Mouse (Mus musculus) CH12.LX (cell line): ENCODE measurements at regions not wholly inside any gene's neighbourhood (a gene's known extent, or its start where the extent isn't known, plus 50 kb on each side); places are given as distances from the start of the nearest gene placed in this dataset.

ENCODE experiments used
- DNase-seq: peaks from one replicate; pipeline ENCODE4 v3.0.0-alpha.2; 2013; ENCODE audit errors: extremely low read depth
- H3K27ac ChIP-seq: 2 replicates; pipeline ENCODE4 v1.5.1; 2012; ENCODE audit warnings: low read depth, mild to moderate bottlenecking, control low read depth, moderate library complexity; ENCODE audit not compliant: insufficient read depth
- H3K27me3 ChIP-seq: replicated peaks from 2 replicates; pipeline ENCODE3; 2012; ENCODE audit warnings: inconsistent platforms
- H3K36me3 ChIP-seq, 2 experiments: replicated peaks in 1 of 2; 2 replicates each; pipeline versions ENCODE3 to v1.6.1; 2012; ENCODE audit warnings: inconsistent platforms in 1 of 2, low read length in 1 of 2, mild to moderate bottlenecking in 1 of 2, mixed read lengths in 1 of 2, moderate library complexity in 1 of 2; ENCODE audit not compliant: control insufficient read depth in 1 of 2, insufficient read depth in 1 of 2
- H3K4me1 ChIP-seq, 2 experiments: 2 replicates each; pipeline ENCODE4 v1.6.1; 2012; ENCODE audit warnings: inconsistent platforms in 1 of 2, moderate library complexity in 1 of 2; ENCODE audit not compliant: insufficient read depth in 2 of 2, control insufficient read depth in 1 of 2
- H3K4me2 ChIP-seq: 2 replicates; pipeline ENCODE4 v1.6.1; 2012; ENCODE audit warnings: low read depth, mild to moderate bottlenecking, control low read depth; ENCODE audit not compliant: poor library complexity, insufficient read depth, severe bottlenecking
- H3K4me3 ChIP-seq, 3 experiments: fragments of 150-350 bp in 1 of 3; sonication (generic) in 1 of 3; replicated peaks in 1 of 3; 2 replicates each; pipeline versions ENCODE3 to v1.5.1; 2011 to 2012; ENCODE audit warnings: low read depth in 2 of 3, low read length in 2 of 3, mild to moderate bottlenecking in 2 of 3, moderate library complexity in 2 of 3, control low read depth in 1 of 3, improper control_type of control experiment in 1 of 3, inconsistent platforms in 1 of 3, mixed read lengths in 1 of 3; ENCODE audit not compliant: poor library complexity in 1 of 3
- H3K79me2 ChIP-seq: replicated peaks from 2 replicates; pipeline ENCODE4 v1.6.1; 2012; ENCODE audit warnings: mild to moderate bottlenecking, moderate library complexity; ENCODE audit not compliant: control insufficient read depth, poor library complexity, insufficient read depth, severe bottlenecking; ENCODE audit errors: extremely low read depth
- H3K9ac ChIP-seq: 2 replicates; pipeline ENCODE4 v1.6.1; 2012; ENCODE audit warnings: low read depth, mild to moderate bottlenecking, control low read depth, moderate library complexity; ENCODE audit not compliant: insufficient read depth
- H3K9me3 ChIP-seq: replicated peaks from 2 replicates; pipeline ENCODE3; 2012; ENCODE audit warnings: low read length, inconsistent platforms, mixed read lengths
- BHLHE40 ChIP-seq: IDR thresholded peaks from 2 replicates; pipeline ENCODE4 v1.6.1; 2011; ENCODE audit warnings: mild to moderate bottlenecking, low read depth, low read length, improper control_type of control experiment
- CHD1 ChIP-seq: IDR thresholded peaks from 2 replicates; pipeline ENCODE4 v1.6.1; 2012; ENCODE audit warnings: low read depth, low read length, improper control_type of control experiment, inconsistent platforms
- EP300 ChIP-seq: IDR thresholded peaks from 2 replicates; pipeline ENCODE4 v1.6.1; 2011; ENCODE audit warnings: low read length, improper control_type of control experiment
- ETS1 ChIP-seq: conservative IDR thresholded peaks from 2 replicates; pipeline ENCODE4 v1.6.1; 2012; ENCODE audit warnings: low read depth, mild to moderate bottlenecking, inconsistent platforms, low read length, improper control_type of control experiment, moderate library complexity
- JUND ChIP-seq: conservative IDR thresholded peaks from 2 replicates; pipeline ENCODE4 v1.6.1; 2011; ENCODE audit warnings: low read depth, low read length, improper control_type of control experiment
- KAT2A ChIP-seq: IDR thresholded peaks from 2 replicates; pipeline ENCODE4 v1.6.1; 2012; ENCODE audit warnings: low read length, improper control_type of control experiment, inconsistent platforms; ENCODE audit not compliant: insufficient replicate concordance
- MAFK ChIP-seq: IDR thresholded peaks from 2 replicates; pipeline ENCODE4 v1.6.1; 2011; ENCODE audit warnings: low read length, improper control_type of control experiment; ENCODE audit not compliant: insufficient replicate concordance
- MAX ChIP-seq: IDR thresholded peaks from 2 replicates; pipeline ENCODE4 v1.6.1; 2011; ENCODE audit warnings: low read length, improper control_type of control experiment
- MEF2A ChIP-seq: IDR thresholded peaks from 2 replicates; pipeline ENCODE4 v1.6.1; 2014; ENCODE audit warnings: low read depth, mild to moderate bottlenecking, inconsistent platforms, low read length, improper control_type of control experiment, borderline replicate concordance
- MYC ChIP-seq: IDR thresholded peaks from 2 replicates; pipeline ENCODE4 v1.6.1; 2011; ENCODE audit warnings: low read depth, mild to moderate bottlenecking, improper control_type of control experiment, low read length
- NELFE ChIP-seq: IDR thresholded peaks from 2 replicates; pipeline ENCODE4 v1.6.1; 2011; ENCODE audit warnings: low read depth, low read length, improper control_type of control experiment
- NRF1 ChIP-seq: IDR thresholded peaks from 2 replicates; pipeline ENCODE4 v1.6.1; 2014; ENCODE audit warnings: low read depth, mild to moderate bottlenecking, inconsistent platforms, low read length, improper control_type of control experiment, moderate library complexity
- PAX5 ChIP-seq: IDR thresholded peaks from 2 replicates; pipeline ENCODE4 v1.6.1; 2012; ENCODE audit warnings: low read length, inconsistent platforms, mixed read lengths
- POLR2A ChIP-seq: IDR thresholded peaks from 2 replicates; pipeline ENCODE4 v1.6.1; 2011; ENCODE audit warnings: low read depth, mild to moderate bottlenecking, improper control_type of control experiment, low read length
- RCOR1 ChIP-seq: conservative IDR thresholded peaks from 2 replicates; pipeline ENCODE4 v1.6.1; 2012; ENCODE audit warnings: low read depth, mild to moderate bottlenecking, inconsistent platforms, low read length, improper control_type of control experiment
- SMC3 ChIP-seq: IDR thresholded peaks from 2 replicates; pipeline ENCODE4 v1.6.1; 2011; ENCODE audit warnings: low read depth, low read length, improper control_type of control experiment
- USF2 ChIP-seq: conservative IDR thresholded peaks from 2 replicates; pipeline ENCODE4 v1.6.1; 2011; ENCODE audit warnings: low read depth, low read length, improper control_type of control experiment
- ZC3H11A ChIP-seq: IDR thresholded peaks from 2 replicates; pipeline ENCODE4 v1.6.1; 2012; ENCODE audit warnings: low read depth, mild to moderate bottlenecking, inconsistent platforms, low read length, improper control_type of control experiment
- ZNF384 ChIP-seq: IDR thresholded peaks from 2 replicates; pipeline ENCODE4 v1.6.1; 2012; ENCODE audit warnings: low read depth, low read length, improper control_type of control experiment, inconsistent platforms
- dilution Hi-C: fragments of 300-500 bp; cut with MboI; formaldehyde crosslinking; loops from 2 replicates; pipeline ENCODE4 v1.14.3; 2020; ENCODE audit warnings: low sequenced_read_pairs; ENCODE audit not compliant: extremely low pct_unique_long_range_greater_than_20kb, extremely low pct_ligation_motif_present
- in situ Hi-C: fragments of 300-500 bp; cut with MboI; formaldehyde crosslinking; loops from 3 replicates; pipeline ENCODE4 v1.14.3; 2019; ENCODE audit warnings: low sequenced_read_pairs, low pct_ligation_motif_present, low pct_unique_long_range_greater_than_20kb, mixed read lengths

GRCm38 (mm10) chr7:113151499-113151898 lies 55.8 kb upstream of the Arntl start:
- Histone ChIP-seq H3K79me2 (no peaks in the 10 kb centered on the region), H3K4me3 (no peak overlapping the region), H3K4me1 (peaks cover 8 to 24% of the 10 kb centered on the region in 2 experiments; a peak in 3 of 4 replicates), H3K27ac (no peak overlapping the region), H3K27me3 (peaks cover 2% of the 10 kb centered on the region)
- dilution Hi-C loops (no loop called here), in situ Hi-C loops (no loop called here)
- TF ChIP-seq MAFK (0 out of 2 replicates have a peak, but pooled peaks have one; percentile 18), ZC3H11A (no peak), JUND (no peak), USF2 (no peak), ETS1 (no peak)
- TF ChIP-seq, all 38 proteins: peak for 1
- Histone ChIP-seq H3K4me2 (no peak overlapping the region), H3K36me3 (no peaks in the 10 kb centered on the region), H3K9me3 (no peaks in the 10 kb centered on the region), H3K9ac (no peak overlapping the region)
- DNase-seq, result no peak

GRCm38 (mm10) chr7:113153386-113153785 lies 53.9 kb upstream of the Arntl start:
- H3K36me3 ChIP-seq, result no peaks in the 10 kb centered on the region
- no peak for DNase-seq
- H3K9me3 ChIP-seq, result no peaks in the 10 kb centered on the region
- H3K27ac ChIP-seq, result no peak overlapping the region
- H3K4me3 ChIP-seq, result no peak overlapping the region
- in situ Hi-C loops, result no loop called here
- no peak for TF ChIP-seq BHLHE40
- no peak for TF ChIP-seq MAFK
- no peak for TF ChIP-seq RCOR1
- no peak for TF ChIP-seq MYC
- TF ChIP-seq KAT2A, result no peak
- no peak for TF ChIP-seq SMC3
- TF ChIP-seq EP300, result no peak
- no peak for TF ChIP-seq NELFE
- no peak for TF ChIP-seq MEF2A
- no peak for TF ChIP-seq ETS1
- peaks cover 2 to 8% of the 10 kb centered on the region in 2 experiments; a peak in 2 of 4 replicates for H3K4me1 ChIP-seq
- H3K27me3 ChIP-seq, result peaks cover 2% of the 10 kb centered on the region
- no peaks in the 10 kb centered on the region for H3K79me2 ChIP-seq
- H3K4me2 ChIP-seq, result no peak overlapping the region
- no peak overlapping the region for H3K9ac ChIP-seq
- dilution Hi-C loops, result no loop called here

- H3K4me2 ChIP-seq, result no peak overlapping the region
- no peaks in the 10 kb centered on the region for H3K9me3 ChIP-seq
- in situ Hi-C loops (no loop called here), dilution Hi-C loops (no loop called here)
- H3K9ac ChIP-seq, result no peak overlapping the region
- no peak overlapping the region for H3K4me3 ChIP-seq
- peaks cover 2% of the 10 kb centered on the region for H3K27me3 ChIP-seq
- H3K4me1 ChIP-seq, result peaks cover 0 to 1% of the 10 kb centered on the region in 2 experiments; a peak in 2 of 4 replicates
- no peaks in the 10 kb centered on the region for H3K36me3 ChIP-seq
- no peak for TF ChIP-seq ZNF384
- TF ChIP-seq MAX, result no peak
- no peak for TF ChIP-seq CHD1
- no peak for TF ChIP-seq ETS1
- no peak for TF ChIP-seq NRF1
- no peak for TF ChIP-seq MAFK
- no peak for TF ChIP-seq MEF2A
- no peak for TF ChIP-seq PAX5
- TF ChIP-seq POLR2A, result no peak
- H3K27ac ChIP-seq, result no peak overlapping the region
- no peak for DNase-seq
- no peaks in the 10 kb centered on the region for H3K79me2 ChIP-seq
These were observed 53.2 kb upstream of the Arntl start for GRCm38 (mm10) chr7:113154066-113154465.
